Mouse (Mus musculus): ENCODE data around the gene St5.

GRCm38 (mm10) chr7:109695339-109695726, 8.1 kb downstream of the St5 start:
- TF ChIP-seq CTCF (IDR thresholded peaks at IDR 0.05; ENCODE audit: borderline replicate concordance, insufficient read depth, low read depth, low read length) (no peak), POLR2A (IDR thresholded peaks at IDR 0.05; ENCODE audit: borderline replicate concordance, insufficient read depth, low read length) (no peak)

All from cerebellum, adult 2 months (tissue).